Mouse (Mus musculus) monocyte, adult 5-6 weeks (primary cell): ENCODE results near the gene Nrxn3. TPM values are rescaled to one million over a fixed set of nuclear protein-coding genes. Genes with fewer than 3 reads are reported as not detected.

ENCODE experiments used
- ATAC-seq: fragments of 153-309, 156-312 bp; replicated peaks from 2 replicates; pipeline ENCODE4 v1.8.0; 2017; ENCODE audit warnings: mild to moderate bottlenecking; ENCODE audit not compliant: low TSS enrichment, insufficient number of reproducible peaks, severe bottlenecking, poor library complexity, low FRiP score
- total RNA-seq: library from RNA; stranded (forward); fragments of 200-1000, 200-491, 200-594 nt; gene quantifications from 3 replicates; pipeline ENCODE4 v1.2.3, GENCODE M21; 2017

Nrxn3 gene
- total RNA-seq, 1 experiment from 2014 or later, result not detected

DNA sequence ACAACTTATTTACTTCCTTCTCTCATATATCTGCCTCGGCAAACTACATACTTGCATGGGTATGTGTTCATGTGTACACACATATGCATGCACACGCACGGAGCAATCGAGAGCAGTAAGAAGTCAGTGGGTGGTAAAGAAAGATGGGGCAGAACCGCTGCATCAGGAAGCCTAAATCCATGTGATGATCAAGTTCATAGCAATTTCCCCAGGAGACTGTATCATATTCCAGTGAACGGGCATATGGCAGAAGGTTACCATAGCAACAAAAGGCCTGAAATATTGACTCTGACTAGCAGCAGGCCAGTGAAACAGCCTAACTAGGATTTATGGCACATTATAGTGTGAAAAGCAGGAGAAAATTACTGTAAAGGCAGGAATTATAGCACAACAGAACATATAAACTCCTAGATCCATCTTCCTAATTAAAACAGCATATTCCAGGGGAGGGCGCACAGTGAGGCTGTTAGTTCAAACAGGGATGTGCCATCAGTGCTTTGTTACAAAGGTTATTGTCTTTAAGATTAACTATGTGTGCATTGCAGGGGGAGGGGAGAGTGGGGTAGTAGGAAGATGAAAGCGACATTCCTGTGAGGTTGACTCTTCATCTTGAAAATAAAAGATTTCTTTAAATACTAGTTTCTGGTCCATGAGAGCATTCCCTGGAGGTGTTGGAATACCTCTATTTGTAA lies 1195.6 kb downstream of the Nrxn3 start:
- no peak for ATAC-seq

DNA sequence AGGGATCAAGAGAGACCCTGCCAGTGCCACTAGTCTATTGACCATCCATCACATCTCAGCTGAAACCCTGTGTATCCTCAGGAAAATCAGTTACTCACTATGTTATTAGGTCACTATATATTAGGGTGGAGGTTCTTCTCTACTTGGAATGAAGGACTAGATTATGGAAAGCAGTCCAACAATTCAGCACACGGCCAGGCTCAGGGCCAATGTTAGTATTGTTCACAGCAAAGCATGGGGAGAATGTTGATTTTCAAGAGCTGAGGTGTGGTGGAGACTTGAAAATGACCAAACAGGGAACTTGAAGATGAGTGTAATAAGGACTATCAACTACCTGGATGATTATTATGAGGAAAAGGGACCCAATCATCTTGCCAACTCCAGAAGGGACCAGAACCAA lies 1209.7 kb downstream of the Nrxn3 start:
- ATAC-seq, result no peak

DNA sequence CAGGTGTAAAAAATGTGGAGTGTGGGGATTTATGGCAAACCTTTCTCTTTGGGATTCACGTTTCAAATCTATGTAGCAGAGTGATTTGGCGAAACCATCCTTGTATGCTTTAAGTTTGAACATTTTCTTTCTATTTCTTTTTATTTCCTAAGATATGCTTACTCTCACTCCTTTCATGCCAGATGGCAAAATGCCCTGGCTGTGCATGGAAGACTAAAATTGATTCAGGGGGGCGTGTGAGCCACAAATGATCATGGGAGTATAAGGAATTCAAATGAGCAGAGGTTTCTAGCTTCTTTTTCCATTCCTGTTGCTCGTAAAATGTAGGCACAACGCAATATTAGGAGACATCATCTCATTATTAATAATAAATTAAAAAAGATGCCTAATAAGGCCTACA lies 1211.0 kb downstream of the Nrxn3 start:
- ATAC-seq, result no peak

DNA sequence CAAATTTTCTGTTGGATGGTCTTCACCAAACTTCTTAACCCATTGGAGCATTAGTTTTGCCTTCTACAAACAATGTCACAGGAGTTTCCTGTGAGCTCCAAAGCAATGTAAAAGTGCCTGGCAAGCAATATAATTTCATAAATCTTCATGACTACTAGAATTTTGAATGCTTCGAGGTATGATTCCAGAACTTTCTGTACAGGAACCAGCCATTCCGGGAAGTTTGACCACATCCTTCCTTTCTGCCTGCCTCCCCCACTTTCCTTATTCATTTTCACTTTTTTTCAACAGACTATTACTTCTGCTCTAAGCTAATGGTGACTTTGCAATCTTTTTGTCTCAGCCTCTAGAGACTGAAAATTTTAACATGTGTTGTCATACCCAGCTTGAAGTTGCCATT lies 1218.1 kb downstream of the Nrxn3 start:
- ATAC-seq, result no peak

DNA sequence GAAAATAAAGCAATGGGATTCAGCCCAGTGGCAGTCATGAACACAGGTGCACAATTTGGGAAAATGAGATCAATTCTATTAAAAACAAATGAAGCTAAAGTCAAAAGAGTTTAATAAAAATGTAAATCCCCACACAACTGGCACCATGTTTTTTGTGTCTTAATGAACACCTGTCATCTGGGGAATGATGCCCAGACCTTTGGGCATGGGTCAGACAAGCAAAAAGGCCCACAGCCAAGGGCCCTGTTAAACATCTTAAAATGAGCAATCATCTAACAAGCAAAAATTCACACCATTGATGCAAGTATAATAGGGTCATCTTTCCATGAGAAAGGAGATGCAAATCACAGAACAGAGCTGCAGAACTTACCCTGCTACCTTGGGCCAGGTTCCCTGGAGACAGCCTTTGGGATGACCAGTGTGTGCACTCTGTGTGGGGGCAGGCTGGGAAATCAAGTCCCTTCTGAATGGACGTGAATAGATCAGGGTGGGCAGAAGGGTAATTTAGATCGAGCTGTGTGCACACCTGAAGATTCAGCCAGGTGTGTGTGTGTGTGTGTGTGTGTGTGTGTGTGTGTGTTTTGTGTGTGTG lies 1223.3 kb downstream of the Nrxn3 start:
- ATAC-seq, result no peak

DNA sequence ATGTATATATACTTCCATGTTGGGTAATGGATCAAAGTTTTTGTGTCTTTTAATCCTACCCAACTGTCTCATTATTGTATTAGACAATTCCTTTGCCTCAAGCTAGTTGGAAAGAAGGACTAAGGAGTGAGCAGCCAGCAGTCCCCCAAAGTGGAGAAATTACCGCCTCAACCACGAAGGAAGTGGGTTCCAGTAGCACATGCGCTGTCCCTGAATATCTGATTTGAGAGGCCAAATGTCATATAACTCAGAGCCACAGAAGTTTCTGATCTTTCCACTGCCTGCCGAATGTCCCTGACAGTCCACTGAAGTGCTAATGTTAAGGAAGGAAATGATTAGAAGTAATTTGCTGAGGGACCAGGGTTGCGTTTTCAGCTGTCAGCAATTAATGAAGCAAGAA lies 1223.8 kb downstream of the Nrxn3 start:
- ATAC-seq, result no peak

DNA sequence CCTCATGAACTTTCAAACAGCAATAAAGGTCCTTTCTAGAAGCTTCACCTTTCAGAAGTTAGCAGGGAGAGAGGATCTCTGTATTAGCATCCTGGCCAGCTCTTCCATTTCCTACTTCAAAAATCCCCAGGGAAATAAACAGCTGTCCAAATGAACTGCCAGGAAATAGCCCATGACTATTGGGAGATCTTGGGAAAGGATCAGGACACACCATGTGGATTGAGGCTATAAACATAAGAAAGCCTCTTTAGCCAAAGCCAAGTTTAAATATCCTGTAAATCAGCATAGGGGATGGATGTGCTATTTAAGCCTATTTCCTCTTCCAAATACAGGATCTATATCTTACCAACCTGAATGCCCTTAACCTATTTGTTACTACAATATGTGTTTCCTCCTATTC lies 1230.6 kb downstream of the Nrxn3 start:
- ATAC-seq, result no peak

DNA sequence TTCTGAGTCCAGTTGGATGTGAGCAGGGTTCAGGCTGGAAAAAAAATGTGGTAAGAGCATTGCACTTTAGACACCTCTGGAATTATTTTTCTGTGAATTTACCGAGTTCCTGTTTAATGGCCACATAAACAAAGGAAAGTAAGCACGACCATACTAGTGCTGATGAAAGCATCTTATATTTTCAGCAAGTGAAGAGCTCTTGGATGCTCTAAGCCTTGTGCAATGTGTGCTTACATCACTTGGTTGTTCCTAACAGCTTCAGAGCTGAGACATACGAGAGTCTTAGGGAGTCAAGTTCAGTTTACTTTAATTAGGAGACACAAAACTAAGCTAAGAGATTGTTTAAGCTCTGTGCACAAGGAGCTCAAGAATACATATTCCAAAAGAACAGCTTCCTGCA lies 1231.0 kb downstream of the Nrxn3 start:
- ATAC-seq, result no peak

DNA sequence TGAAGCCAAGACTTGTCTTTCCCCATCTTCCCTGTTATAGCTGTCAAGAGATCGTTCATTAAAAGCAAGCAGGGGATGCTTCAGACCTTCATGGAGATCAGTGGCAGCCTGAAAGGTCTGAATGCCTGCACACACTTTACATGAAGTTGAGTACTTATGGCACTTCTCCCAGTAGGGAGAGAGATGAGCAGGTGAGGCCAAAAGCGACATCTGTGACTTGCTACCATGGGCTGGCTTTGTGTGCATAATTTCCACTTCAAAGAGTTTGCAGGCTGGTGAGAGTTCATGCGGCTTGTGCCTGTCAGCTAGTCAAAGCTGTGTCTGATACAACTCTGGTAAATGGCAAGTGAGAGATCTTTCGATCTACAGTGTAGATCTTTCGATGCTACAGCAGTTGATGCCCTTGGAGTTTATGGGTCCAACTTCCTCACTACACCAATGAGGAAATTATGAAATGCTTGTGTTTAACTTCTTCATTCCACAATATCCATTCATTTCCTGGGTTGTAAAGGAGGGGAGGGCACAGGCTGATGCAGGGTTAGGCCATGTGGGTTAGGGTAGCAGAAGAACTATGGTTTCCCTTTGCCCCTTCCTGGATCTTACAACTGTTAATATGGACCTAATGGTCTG lies 1231.9 kb downstream of the Nrxn3 start:
- no peak for ATAC-seq

DNA sequence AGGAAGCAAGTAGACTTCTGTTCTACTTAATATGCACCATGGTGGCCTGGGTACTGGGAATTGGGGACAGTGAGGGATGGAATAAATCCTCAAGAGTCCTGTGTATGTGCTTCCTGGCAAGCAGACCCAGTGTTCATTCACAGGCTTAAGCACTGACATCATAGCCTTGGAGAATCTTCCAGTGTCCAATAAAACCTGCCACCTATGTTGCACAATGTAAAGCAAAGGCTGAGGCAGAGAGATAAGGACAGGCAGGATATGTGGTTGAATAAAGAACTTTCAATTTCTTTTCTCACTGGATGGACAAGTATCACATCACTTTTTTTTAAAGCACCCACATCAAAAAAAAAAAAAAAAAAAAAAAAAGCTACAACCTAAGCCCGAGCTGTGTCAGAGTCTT lies 1240.4 kb downstream of the Nrxn3 start:
- no peak for ATAC-seq

DNA sequence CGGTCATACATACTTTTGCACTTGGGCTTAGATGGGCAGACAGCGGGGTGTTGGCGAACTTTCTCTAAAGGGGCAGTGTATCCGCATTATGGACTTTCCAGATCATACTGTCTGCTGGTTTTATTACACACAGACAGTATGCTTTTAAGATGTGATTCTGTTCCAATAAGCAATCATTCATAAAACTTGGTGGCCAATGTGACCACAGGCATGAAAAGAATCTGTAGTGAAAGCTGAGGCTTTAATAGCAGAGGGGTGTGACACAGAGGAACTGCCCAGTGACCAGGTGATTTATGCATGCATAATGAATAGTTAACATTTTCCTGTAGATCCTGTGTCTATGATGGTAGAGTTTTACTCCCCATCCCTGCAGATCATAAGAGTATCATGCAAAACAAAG lies 1254.0 kb downstream of the Nrxn3 start:
- ATAC-seq, result no peak

DNA sequence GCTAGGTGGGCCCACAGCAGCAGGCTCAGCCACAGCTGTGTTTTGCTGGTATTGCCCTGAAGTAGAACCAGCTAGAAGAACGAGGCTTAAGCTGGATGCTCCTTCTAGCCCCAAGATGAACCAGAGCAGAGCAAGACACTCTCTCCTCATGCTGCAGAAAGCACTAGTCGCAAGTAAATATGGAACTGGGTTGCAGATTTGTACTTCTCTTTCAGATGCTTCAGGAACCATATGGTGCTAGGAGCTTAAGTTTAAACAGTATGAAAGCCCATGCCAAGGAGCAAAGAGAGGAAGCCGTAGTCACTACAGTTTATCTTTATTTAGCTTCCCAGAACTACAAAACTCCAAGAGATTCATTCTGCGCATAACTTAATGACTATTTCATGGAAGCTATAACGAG lies 1254.8 kb downstream of the Nrxn3 start:
- no peak for ATAC-seq

DNA sequence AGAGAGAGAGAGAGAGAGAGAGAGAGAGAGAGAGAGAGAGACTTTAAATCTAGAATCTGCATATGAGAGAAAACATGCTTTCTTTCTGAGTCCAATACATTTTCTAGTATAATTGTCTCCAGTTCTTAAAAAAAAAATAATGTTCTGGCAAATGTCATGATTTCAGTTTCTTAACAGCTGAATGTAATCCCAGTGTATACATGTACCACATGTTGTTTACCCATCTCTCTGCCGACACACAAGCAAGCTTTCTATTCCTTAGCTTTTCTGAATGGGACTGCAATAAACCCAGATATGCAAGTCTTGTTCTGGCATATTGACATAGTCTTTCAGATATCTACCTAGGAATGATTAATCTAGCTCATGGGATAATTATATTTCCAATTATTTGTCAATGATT lies 1256.5 kb downstream of the Nrxn3 start:
- ATAC-seq, result no peak

DNA sequence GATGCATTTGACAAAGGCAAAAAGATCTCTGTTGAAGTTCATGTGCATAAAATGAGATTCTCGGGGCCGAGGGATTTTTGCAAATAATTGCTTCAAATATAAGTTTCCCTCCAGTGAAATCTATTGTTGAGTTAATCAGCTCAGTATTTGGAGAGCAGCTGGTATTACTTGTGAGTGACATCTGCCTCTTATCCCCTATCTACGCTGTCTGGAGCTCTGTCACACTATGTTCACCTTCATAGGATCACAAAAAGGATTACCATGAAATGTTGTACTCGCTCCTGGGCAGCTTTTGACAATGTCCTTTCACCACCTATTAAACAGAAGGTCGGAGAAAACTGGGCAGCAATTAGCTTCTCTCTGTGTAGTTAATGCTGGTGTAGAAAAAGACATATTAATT lies 1259.8 kb downstream of the Nrxn3 start:
- no peak for ATAC-seq

DNA sequence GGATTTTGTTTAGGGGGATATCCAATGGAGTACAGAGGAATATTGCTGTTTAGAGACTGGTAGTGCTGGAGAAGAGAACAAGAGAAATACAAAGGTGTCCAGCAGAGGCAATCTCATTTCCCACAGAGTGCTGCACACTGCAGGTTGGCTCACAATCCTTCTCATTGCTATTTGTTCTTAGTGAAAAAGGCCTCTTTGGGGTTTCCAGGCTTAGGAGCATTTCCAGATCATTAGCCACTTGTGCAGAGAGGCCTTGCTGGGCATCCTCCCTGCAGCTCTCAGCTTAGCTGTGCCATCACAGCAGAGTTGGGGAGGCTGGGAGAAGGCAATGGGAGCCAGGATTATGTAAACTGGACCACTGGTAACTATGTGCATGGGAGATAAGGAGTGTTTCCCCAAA lies 1260.7 kb downstream of the Nrxn3 start:
- ATAC-seq, result no peak

DNA sequence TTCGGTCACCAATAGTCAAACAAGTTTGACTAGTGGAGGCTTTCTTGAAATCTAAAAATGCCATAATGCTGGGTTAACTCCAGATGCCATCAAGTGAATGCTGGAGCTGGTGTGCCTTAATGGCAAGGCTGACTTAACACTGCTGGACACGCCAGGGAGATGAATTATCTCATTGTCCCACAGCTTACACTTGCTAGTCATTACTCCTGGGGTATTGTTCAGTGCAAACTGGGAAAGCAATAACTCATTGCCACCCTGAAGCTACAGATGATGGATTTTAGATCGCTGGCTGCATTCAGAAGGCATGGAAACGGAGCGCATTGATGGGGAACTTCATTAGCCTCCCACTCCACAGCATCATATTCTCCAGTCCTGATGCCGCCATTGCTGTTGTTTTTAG lies 1263.5 kb downstream of the Nrxn3 start:
- no peak for ATAC-seq

DNA sequence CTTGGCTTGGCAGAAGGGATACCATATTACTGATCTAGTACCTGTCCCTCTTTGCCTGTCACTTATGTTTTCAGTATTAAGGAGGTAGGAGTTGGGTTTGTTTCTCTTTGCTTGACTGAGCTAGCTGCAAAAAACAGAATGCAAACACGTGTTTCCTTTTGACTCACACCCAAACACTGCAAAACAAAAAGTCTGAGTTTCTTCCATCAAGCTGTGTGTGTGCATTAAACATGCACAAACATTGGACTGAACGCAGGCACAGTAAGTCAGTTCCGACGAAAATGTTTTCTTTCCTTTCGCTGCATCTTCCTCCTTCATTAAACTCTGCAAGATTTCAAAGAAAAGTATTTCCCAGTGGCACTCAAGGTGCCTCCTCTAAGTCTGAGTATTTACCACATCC lies 1270.6 kb downstream of the Nrxn3 start:
- ATAC-seq, result no peak

DNA sequence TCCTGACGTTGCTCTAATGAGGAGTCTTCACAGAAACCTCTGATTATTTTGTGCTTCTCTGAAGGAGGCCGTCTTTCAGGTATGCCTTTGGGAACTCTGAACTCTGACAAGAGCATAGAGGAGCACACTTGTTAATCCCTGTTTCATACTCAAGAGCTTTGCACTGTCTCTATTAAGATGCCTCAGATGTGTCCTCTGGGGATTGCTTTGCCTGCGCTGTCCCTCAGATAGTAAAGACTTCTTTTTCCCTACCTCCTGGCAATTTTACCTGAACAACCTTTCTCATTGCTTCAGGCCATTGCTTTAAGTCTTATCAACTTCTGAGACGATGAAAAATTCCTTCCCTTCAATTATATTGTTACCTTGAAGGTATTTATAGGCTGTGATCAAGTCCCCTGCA lies 1272.7 kb downstream of the Nrxn3 start:
- no peak for ATAC-seq

DNA sequence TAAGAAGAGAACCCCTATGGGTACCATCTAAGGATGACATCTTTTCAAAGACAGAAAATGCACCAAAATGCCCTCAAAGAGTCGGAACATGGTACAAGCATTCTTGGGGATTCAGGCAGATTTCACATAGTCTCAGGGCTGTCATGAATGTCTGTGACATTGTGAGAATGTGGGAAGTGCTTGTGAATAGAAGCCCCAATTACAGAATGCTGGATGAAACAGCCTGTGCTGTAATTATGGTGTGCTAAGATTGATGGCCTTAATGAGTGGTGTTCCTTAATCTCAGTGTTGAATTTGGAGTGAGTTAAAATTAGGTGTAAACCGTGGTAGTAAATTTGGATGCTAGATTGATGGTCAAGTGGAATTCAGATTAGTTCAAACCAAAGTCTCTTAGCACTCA lies 1287.6 kb downstream of the Nrxn3 start:
- no peak for ATAC-seq

DNA sequence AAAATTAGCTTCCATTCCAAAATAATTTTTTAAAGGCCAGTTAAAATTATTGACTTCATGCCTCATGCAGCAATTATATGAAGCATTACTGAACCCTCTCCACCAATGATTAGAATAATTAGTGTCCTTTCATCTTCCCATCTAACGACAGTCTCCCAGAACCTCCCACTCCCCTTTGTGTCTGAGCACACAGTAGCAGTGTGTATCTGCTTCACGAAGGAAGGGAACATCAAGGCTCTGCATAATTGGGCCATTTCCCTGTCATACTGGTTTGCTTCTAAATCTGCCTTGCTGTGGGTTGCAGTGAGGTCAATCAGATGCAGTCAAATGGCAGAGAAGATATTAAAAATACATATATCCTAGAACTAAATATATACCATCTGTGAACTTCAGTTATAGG lies 1291.3 kb downstream of the Nrxn3 start:
- no peak for ATAC-seq
